Mouse (Mus musculus) E14TG2a.4 (cell line): ENCODE results near the gene Cldn4.

Source experiments
- H3K27me3 ChIP-seq: 2 replicates; pipeline ENCODE4 v1.6.1; 2014; ENCODE audit warnings: low read length, control low read depth; ENCODE audit not compliant: insufficient read depth
- H3K36me3 ChIP-seq: 2 replicates; pipeline ENCODE4 v1.6.1; 2014; ENCODE audit warnings: low read length, control low read depth; ENCODE audit not compliant: insufficient read depth
- H3K4me1 ChIP-seq: replicated peaks from 2 replicates; pipeline ENCODE4 v1.6.1; 2014; ENCODE audit warnings: low read depth, low read length, control low read depth
- H3K4me3 ChIP-seq: replicated peaks from 2 replicates; pipeline ENCODE4 v1.5.1; 2014; ENCODE audit warnings: mild to moderate bottlenecking, low read length
- H3K9me3 ChIP-seq: 2 replicates; pipeline ENCODE4 v1.6.1; 2014; ENCODE audit warnings: low read length, control low read depth
- CTCF ChIP-seq: conservative IDR thresholded peaks from 2 replicates; pipeline ENCODE4 v1.5.1; 2014; ENCODE audit warnings: low read length
- NANOG ChIP-seq: IDR thresholded peaks from 2 replicates; pipeline ENCODE4 v1.6.1; 2014; ENCODE audit warnings: borderline replicate concordance, low read length, mixed read lengths
- POU5F1 ChIP-seq: IDR thresholded peaks from 2 replicates; pipeline ENCODE4 v1.6.1; 2014; ENCODE audit warnings: low read length, borderline replicate concordance

Cldn4 gene

GRCm38 (mm10) chr5:134946857-134947255, at the start of gene Cldn4:
Gene Cldn4, minus strand, starts transcription at chr5:134946934.
- Histone ChIP-seq H3K9me3 (no peaks in the 10 kb centered on the region), H3K36me3 (peaks cover 16% of the 10 kb centered on the region; the same call in 1 of the 2 replicates), H3K4me1 (peaks cover 83% of the 10 kb centered on the region), H3K27me3 (no peaks in the 10 kb centered on the region), H3K4me3 (peak within 1 kb of the TSS; percentile 93)
- TF ChIP-seq CTCF (no peak), POU5F1 (no peak), NANOG (no peak)

GRCm38 (mm10) chr5:134992566-134992965, 45.8 kb upstream of the Cldn4 start:
- H3K36me3 ChIP-seq, result no peaks in the 10 kb centered on the region
- peaks cover 33% of the 10 kb centered on the region for H3K4me1 ChIP-seq
- peaks cover 6% of the 10 kb centered on the region; the same call in 1 of the 2 replicates for H3K9me3 ChIP-seq
- H3K27me3 ChIP-seq, result peaks cover 29% of the 10 kb centered on the region
- no peak overlapping the region for H3K4me3 ChIP-seq
- TF ChIP-seq POU5F1 (no peak), CTCF (no peak), NANOG (no peak)

- TF ChIP-seq CTCF (no peak), NANOG (no peak), POU5F1 (no peak)
- Histone ChIP-seq H3K9me3 (peaks cover 6% of the 10 kb centered on the region; the same call in 1 of the 2 replicates), H3K4me3 (no peak overlapping the region), H3K36me3 (no peaks in the 10 kb centered on the region), H3K4me1 (peaks cover 56% of the 10 kb centered on the region), H3K27me3 (peaks cover 45% of the 10 kb centered on the region)
These were observed 43.0 kb upstream of the Cldn4 start for GRCm38 (mm10) chr5:134989741-134990140.

- peaks cover 6% of the 10 kb centered on the region; the same call in 1 of the 2 replicates for H3K9me3 ChIP-seq
- TF ChIP-seq CTCF (no peak), NANOG (no peak), POU5F1 (no peak)
- no peak overlapping the region for H3K4me3 ChIP-seq
- H3K36me3 ChIP-seq, result no peaks in the 10 kb centered on the region
- peaks cover 62% of the 10 kb centered on the region for H3K4me1 ChIP-seq
- H3K27me3 ChIP-seq, result peaks cover 45% of the 10 kb centered on the region
These were observed 42.4 kb upstream of the Cldn4 start for GRCm38 (mm10) chr5:134989166-134989565.

- Histone ChIP-seq H3K4me1 (peaks cover 82% of the 10 kb centered on the region), H3K36me3 (no peaks in the 10 kb centered on the region), H3K4me3 (peak overlapping the region; percentile 82), H3K9me3 (no peaks in the 10 kb centered on the region), H3K27me3 (peaks cover 45% of the 10 kb centered on the region)
- TF ChIP-seq POU5F1, result no peak
- no peak for TF ChIP-seq CTCF
- TF ChIP-seq NANOG, result no peak
These were observed 39.8 kb upstream of the Cldn4 start for GRCm38 (mm10) chr5:134986298-134987268.

- Histone ChIP-seq H3K4me1 (peaks cover 87% of the 10 kb centered on the region), H3K9me3 (no peaks in the 10 kb centered on the region), H3K36me3 (no peaks in the 10 kb centered on the region), H3K27me3 (peaks cover 44% of the 10 kb centered on the region), H3K4me3 (peak within 1 kb of the TSS; percentile 82)
- TF ChIP-seq NANOG, result no peak
- TF ChIP-seq POU5F1, result no peak
- no peak for TF ChIP-seq CTCF
These were observed 39.0 kb upstream of the Cldn4 start, which contains the start of gene Cldn3 for GRCm38 (mm10) chr5:134985633-134986297. Gene Cldn3, plus strand, starts transcription at chr5:134986214.

GRCm38 (mm10) chr5:134983771-134984170, 37.0 kb upstream of the Cldn4 start:
- no peaks in the 10 kb centered on the region for H3K9me3 ChIP-seq
- H3K4me1 ChIP-seq, result peaks cover 79% of the 10 kb centered on the region
- H3K36me3 ChIP-seq, result no peaks in the 10 kb centered on the region
- peaks cover 26% of the 10 kb centered on the region for H3K27me3 ChIP-seq
- no peak for TF ChIP-seq POU5F1
- no peak overlapping the region for H3K4me3 ChIP-seq

GRCm38 (mm10) chr5:134983111-134983510, 36.4 kb upstream of the Cldn4 start:
- TF ChIP-seq NANOG, result no peak
- TF ChIP-seq CTCF, result no peak
- TF ChIP-seq POU5F1, result no peak
- Histone ChIP-seq H3K9me3 (no peaks in the 10 kb centered on the region), H3K36me3 (no peaks in the 10 kb centered on the region), H3K4me1 (peaks cover 78% of the 10 kb centered on the region), H3K27me3 (peaks cover 22% of the 10 kb centered on the region), H3K4me3 (no peak overlapping the region)
